Mouse (Mus musculus) hindbrain, embryonic 13.5 days (tissue): Measurements from ENCODE around the gene Immp1l. TPM values are rescaled to one million over a fixed set of nuclear protein-coding genes. Genes with fewer than 3 reads are reported as not detected.

Experiments
- ATAC-seq: fragments of 200-750 bp; cut with Nextera tagmentation; 2 replicates; pipeline ENCODE4 v1.8.0; 2017; ENCODE audit warnings: moderate TSS enrichment; ENCODE audit not compliant: low FRiP score
- H3K27ac ChIP-seq: fragments of 300-500 bp; sonication (generic); 2 replicates; pipeline ENCODE4 v1.5.1; 2015; ENCODE audit warnings: inconsistent platforms, mild to moderate bottlenecking, moderate library complexity
- H3K27me3 ChIP-seq: fragments of 300-500 bp; sonication (generic); 2 replicates; pipeline ENCODE4 v1.6.1; 2015; ENCODE audit warnings: mild to moderate bottlenecking, inconsistent platforms
- H3K36me3 ChIP-seq: fragments of 300-500 bp; sonication (generic); 2 replicates; pipeline ENCODE4 v1.6.1; 2015; ENCODE audit warnings: mild to moderate bottlenecking, inconsistent platforms
- H3K4me1 ChIP-seq: fragments of 300-500 bp; sonication (generic); replicated peaks from 2 replicates; pipeline ENCODE4 v1.6.1; 2015; ENCODE audit warnings: inconsistent platforms
- H3K4me2 ChIP-seq: fragments of 300-500 bp; sonication (generic); 2 replicates; pipeline ENCODE4 v1.6.1; 2015; ENCODE audit warnings: inconsistent platforms, mild to moderate bottlenecking, moderate library complexity
- H3K4me3 ChIP-seq: fragments of 300-500 bp; sonication (generic); 2 replicates; pipeline ENCODE4 v1.5.1; 2015; ENCODE audit warnings: mild to moderate bottlenecking, inconsistent platforms
- H3K9ac ChIP-seq: fragments of 300-500 bp; sonication (generic); 2 replicates; pipeline ENCODE4 v1.6.1; 2015; ENCODE audit warnings: mild to moderate bottlenecking, inconsistent platforms
- H3K9me3 ChIP-seq: fragments of 300-500 bp; sonication (generic); 2 replicates; pipeline ENCODE4 v1.6.1; 2016; ENCODE audit warnings: inconsistent platforms
- WGBS: fragments of 180-500 bp; shearing (Covaris S2); methylation state at CpG from one replicate; pipeline ENCODE4 v1.1.7; 2015; 5-methylcytosine and 5-hydroxymethylcytosine counted together
- polyA plus RNA-seq: library from polyadenylated mRNA; unstranded; fragments of >200 nt; fragmentation: Nextera tagmentation; extraction: Ambion mirVana; gene quantifications from 2 replicates; pipeline ENCODE4 v1.2.1, GENCODE M21; 2015

Immp1l gene
- polyA plus RNA-seq, 1 experiment from 2014 or later = 115 TPM

GRCm38 (mm10) chr2:105951350-105951940, 47.0 kb downstream of the Immp1l start:
- 83% methylated on average over 1 of the region's 1 CpGs for WGBS
- Histone ChIP-seq H3K4me2 (no peak overlapping the region), H3K4me1 (no peaks in the 10 kb centered on the region), H3K27me3 (no peaks in the 10 kb centered on the region), H3K36me3 (no peaks in the 10 kb centered on the region), H3K9me3 (no peaks in the 10 kb centered on the region), H3K9ac (no peak overlapping the region), H3K4me3 (no peak overlapping the region), H3K27ac (no peak overlapping the region)
- ATAC-seq = no peak

GRCm38 (mm10) chr2:105953862-105954261, 49.4 kb downstream of the Immp1l start:
- H3K4me3 ChIP-seq = no peak overlapping the region
- H3K4me1 ChIP-seq = no peaks in the 10 kb centered on the region
- 97% methylated on average over 4 of the region's 4 CpGs for whole genome bisulfite sequencing
- H3K4me2 ChIP-seq = no peak overlapping the region
- no peak overlapping the region for H3K27ac ChIP-seq
- no peaks in the 10 kb centered on the region for H3K36me3 ChIP-seq
- ATAC-seq = no peak
- no peak overlapping the region for H3K9ac ChIP-seq
- no peaks in the 10 kb centered on the region for H3K27me3 ChIP-seq
- H3K9me3 ChIP-seq = no peaks in the 10 kb centered on the region

- Histone ChIP-seq H3K27me3 (no peaks in the 10 kb centered on the region), H3K4me2 (no peak overlapping the region), H3K27ac (no peak overlapping the region), H3K9me3 (no peaks in the 10 kb centered on the region), H3K9ac (no peak overlapping the region), H3K36me3 (peaks cover 10% of the 10 kb centered on the region; the same call in 1 of the 2 replicates), H3K4me1 (no peaks in the 10 kb centered on the region), H3K4me3 (no peak overlapping the region)
- no peak for ATAC-seq
- 73% methylated on average over 1 of the region's 1 CpGs for WGBS
These were observed 59.0 kb downstream of the Immp1l start for GRCm38 (mm10) chr2:105963447-105963846.

GRCm38 (mm10) chr2:105973941-105974340, 69.5 kb downstream of the Immp1l start:
- H3K4me2 ChIP-seq = no peak overlapping the region
- H3K4me3 ChIP-seq = no peak overlapping the region
- no peak overlapping the region for H3K27ac ChIP-seq
- ATAC-seq = no peak
- no peaks in the 10 kb centered on the region for H3K9me3 ChIP-seq
- 3% methylated on average over 2 of the region's 2 CpGs for WGBS
- H3K36me3 ChIP-seq = peaks cover 7% of the 10 kb centered on the region
- H3K4me1 ChIP-seq = no peaks in the 10 kb centered on the region
- no peak overlapping the region for H3K9ac ChIP-seq
- H3K27me3 ChIP-seq = no peaks in the 10 kb centered on the region

GRCm38 (mm10) chr2:105978065-105978464, 73.6 kb downstream of the Immp1l start:
- Histone ChIP-seq H3K36me3 (no peaks in the 10 kb centered on the region), H3K4me3 (no peak overlapping the region), H3K27me3 (no peaks in the 10 kb centered on the region), H3K27ac (no peak overlapping the region), H3K9me3 (no peaks in the 10 kb centered on the region), H3K4me1 (no peaks in the 10 kb centered on the region), H3K4me2 (no peak overlapping the region), H3K9ac (no peak overlapping the region)
- ATAC-seq = no peak
- 94% methylated on average over 2 of the region's 2 CpGs for WGBS

- Histone ChIP-seq H3K9me3 (0 out of 2 replicates have a peak, but pooled peaks cover 6% of the 10 kb centered on the region), H3K4me3 (no peak overlapping the region), H3K9ac (no peak overlapping the region), H3K36me3 (peaks cover 7% of the 10 kb centered on the region; the same call in 1 of the 2 replicates), H3K4me2 (no peak overlapping the region), H3K27ac (no peak overlapping the region), H3K27me3 (no peaks in the 10 kb centered on the region), H3K4me1 (peaks cover 5% of the 10 kb centered on the region)
- WGBS = 76% methylated on average over 7 of the region's 7 CpGs
- ATAC-seq = no peak
These were observed 80.8 kb downstream of the Immp1l start for GRCm38 (mm10) chr2:105985206-105985605.

GRCm38 (mm10) chr2:105987131-105987530, 82.7 kb downstream of the Immp1l start:
- H3K9ac ChIP-seq = no peak overlapping the region
- 0 out of 2 replicates have a peak, but pooled peaks cover 6% of the 10 kb centered on the region for H3K9me3 ChIP-seq
- peaks cover 7% of the 10 kb centered on the region; the same call in 1 of the 2 replicates for H3K36me3 ChIP-seq
- no peak overlapping the region for H3K4me3 ChIP-seq
- no peak overlapping the region for H3K27ac ChIP-seq
- 31% methylated on average over 1 of the region's 1 CpGs for WGBS
- H3K27me3 ChIP-seq = no peaks in the 10 kb centered on the region
- no peak overlapping the region for H3K4me2 ChIP-seq
- peaks cover 5% of the 10 kb centered on the region for H3K4me1 ChIP-seq
- no peak for ATAC-seq

GRCm38 (mm10) chr2:105987999-105988398, 83.6 kb downstream of the Immp1l start:
- H3K9ac ChIP-seq = no peak overlapping the region
- no peak for ATAC-seq
- peaks cover 5% of the 10 kb centered on the region for H3K4me1 ChIP-seq
- H3K27me3 ChIP-seq = no peaks in the 10 kb centered on the region
- H3K36me3 ChIP-seq = peaks cover 7% of the 10 kb centered on the region; the same call in 1 of the 2 replicates
- 0 out of 2 replicates have a peak, but pooled peaks cover 6% of the 10 kb centered on the region for H3K9me3 ChIP-seq
- no peak overlapping the region for H3K27ac ChIP-seq
- 24% methylated on average over 2 of the region's 2 CpGs for WGBS
- no peak overlapping the region for H3K4me2 ChIP-seq
- no peak overlapping the region for H3K4me3 ChIP-seq

- peak; percentile 98 for ATAC-seq
- 2% methylated on average over 44 of the region's 44 CpGs for WGBS
- Histone ChIP-seq H3K9me3 (no peaks in the 10 kb centered on the region), H3K27me3 (0 out of 2 replicates have a peak, but pooled peaks cover 6% of the 10 kb centered on the region), H3K36me3 (peaks cover 4% of the 10 kb centered on the region; the same call in 1 of the 2 replicates), H3K9ac (peak within 1 kb of the TSS; percentile 85), H3K27ac (peak within 1 kb of the TSS; percentile 87), H3K4me1 (peaks cover 10% of the 10 kb centered on the region), H3K4me3 (peak within 1 kb of the TSS; percentile 78), H3K4me2 (peak within 1 kb of the TSS; percentile 56)
These were observed 98.6 kb downstream of the Immp1l start, which contains the start of gene Dnajc24 for GRCm38 (mm10) chr2:106002835-106003739. Gene Dnajc24, minus strand, starts transcription at chr2:106003549.

GRCm38 (mm10) chr2:106008415-106008814, 104.0 kb downstream of the Immp1l start:
- Histone ChIP-seq H3K4me3 (no peak overlapping the region), H3K27ac (no peak overlapping the region), H3K4me2 (no peak overlapping the region), H3K9ac (no peak overlapping the region), H3K9me3 (no peaks in the 10 kb centered on the region), H3K27me3 (peaks cover 16% of the 10 kb centered on the region; the same call in 1 of the 2 replicates), H3K4me1 (no peaks in the 10 kb centered on the region), H3K36me3 (no peaks in the 10 kb centered on the region)
- WGBS = 78% methylated on average over 2 of the region's 2 CpGs
- no peak for ATAC-seq
